Mouse (Mus musculus): ENCODE results near the gene Bdh2.
A peak's percentile ranks its signal among the peaks of the same experiment; 100 is the strongest.

Gene Bdh2

DNA sequence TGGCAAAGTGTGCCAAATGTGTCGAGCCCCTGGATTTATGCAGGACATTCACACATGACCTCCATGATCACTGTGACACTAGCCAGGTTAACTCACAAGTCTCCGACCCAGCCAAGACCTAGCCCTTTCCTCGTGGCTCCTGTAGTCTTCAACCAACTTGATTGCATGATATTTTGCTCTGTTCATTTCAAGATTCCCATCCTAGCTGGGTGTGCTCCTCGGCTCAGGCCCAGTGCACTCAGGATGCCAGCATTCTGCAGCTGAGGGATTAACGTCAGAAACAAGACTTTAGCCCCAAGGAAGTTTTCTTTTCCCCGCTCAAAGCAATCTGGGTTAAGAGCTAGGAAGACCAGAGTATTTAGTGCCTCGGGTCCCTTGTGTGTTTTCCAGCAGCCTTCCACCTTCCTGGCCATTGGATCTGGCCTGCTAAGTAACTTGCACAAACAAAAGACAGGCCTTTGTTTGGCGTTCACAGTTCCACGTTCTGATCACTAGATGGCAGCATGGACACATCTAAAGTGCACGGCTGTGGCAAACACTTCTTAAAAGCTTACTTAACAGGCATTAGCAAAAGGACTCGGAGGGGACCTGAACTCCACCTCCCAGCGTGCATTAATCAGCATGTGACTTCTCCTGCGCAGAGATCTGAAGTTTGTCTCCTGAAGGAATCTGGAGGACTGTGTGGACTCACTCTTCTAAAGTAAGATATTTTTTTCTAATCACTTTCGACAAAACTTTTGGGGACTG is at the start of gene Bdh2:
TSS of gene Bdh2 (plus strand) at position 553 of the 747 bp plus-strand sequence.
- ATAC-seq (ENCODE audit: insufficient number of reproducible peaks, low FRiP score, low TSS enrichment): peak; percentile 65; the same call in 1 of the 2 replicates

DNA sequence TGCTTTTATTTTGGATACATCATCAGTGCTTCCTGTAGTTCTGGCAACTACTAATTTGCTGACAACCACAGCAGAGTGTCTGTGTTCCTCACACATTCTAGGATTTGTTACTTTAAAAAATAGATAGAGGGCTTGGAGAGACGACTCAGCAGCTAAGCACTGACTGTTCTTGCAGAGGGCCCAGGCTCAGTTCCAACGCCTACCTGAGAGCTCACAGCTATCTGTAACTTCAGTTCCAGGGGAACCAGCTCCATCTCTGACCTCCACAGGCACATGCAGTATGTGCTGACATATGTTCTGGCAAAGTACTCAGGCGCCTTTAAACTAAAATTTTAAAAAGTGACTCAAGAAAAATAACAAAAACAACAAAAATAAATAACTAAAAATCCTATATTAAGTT is 49.0 kb upstream of the Bdh2 start:
- no peak for ATAC-seq (ENCODE audit: insufficient number of reproducible peaks, low FRiP score, low TSS enrichment)

DNA sequence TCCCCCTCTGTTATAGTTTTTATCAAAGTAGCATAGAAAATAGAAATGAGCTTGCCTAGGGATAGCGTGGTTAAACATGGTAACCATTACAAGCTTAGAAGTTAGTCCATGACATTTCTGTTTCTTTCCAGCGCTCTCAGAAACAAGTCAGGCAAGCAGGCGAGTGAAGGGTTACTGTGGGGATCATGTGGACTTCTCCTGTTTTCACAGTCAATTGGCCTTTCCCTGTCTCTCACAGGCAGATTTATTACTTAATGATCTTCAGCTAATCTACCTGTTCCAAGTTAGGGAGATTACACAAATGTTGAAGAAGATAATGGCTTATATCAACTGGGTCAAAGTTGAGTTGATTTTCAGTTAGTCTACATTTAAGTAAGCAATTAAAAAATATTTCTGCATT is 48.6 kb upstream of the Bdh2 start:
- ATAC-seq (ENCODE audit: insufficient number of reproducible peaks, low FRiP score, low TSS enrichment): no peak

DNA sequence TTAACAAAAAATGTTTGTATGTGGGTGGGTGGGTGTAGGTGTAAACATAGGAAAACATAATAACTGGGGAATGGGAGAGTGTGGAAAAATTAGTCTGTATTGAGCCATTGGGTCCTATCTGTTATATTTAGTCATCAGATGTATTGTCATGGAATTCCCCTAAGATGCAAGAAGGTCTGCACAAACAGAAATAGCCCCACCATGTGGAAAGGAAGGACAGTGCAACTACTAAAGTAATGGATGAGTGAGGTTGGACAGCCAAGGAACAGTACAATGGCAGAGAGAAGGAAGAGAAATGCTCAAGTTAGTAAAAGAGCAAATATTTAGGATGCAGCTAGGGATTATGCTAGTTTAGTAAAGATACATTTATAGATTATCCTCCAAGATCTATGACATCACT is 35.3 kb upstream of the Bdh2 start:
- ATAC-seq (ENCODE audit: insufficient number of reproducible peaks, low FRiP score, low TSS enrichment): no peak

DNA sequence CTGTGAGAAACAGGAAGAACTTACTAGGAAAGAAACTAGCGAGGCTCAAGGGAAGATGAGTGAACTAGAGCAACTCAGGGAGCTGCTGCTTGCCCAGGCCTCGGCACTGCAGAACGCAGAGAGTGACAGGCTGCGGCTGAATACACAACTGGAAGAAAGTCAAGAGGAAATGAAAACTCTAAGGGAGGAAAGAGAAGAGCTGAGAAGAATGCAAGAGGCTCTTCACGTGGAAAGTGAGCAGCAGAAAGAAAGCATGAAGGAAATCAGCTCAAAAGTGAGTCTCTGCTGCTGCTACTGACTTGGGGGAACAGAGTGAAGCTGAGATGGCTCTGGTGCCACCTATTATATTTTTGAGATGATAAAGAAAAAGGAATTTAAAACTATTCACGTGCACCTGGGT is 34.2 kb upstream of the Bdh2 start:
- ATAC-seq (ENCODE audit: insufficient number of reproducible peaks, low FRiP score, low TSS enrichment): no peak

DNA sequence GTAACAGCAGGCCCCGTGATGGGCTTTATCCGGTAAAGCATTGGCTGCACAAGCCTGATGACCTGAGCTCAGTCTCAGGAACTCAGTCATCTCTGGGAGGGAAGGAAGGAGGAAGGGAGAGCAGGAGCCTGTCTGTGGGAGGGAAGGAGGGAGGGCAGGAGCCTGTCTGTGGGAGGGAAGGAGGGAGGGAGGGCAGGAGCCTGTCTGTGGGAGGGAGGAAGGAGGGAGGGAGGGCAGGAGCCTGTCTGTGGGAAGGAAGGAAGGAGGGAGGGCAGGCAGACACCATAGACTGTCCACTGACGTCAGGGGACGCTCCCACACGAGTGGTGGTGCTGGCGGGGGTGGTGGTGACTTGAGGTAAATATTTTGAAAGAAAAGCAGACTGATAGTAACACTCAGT is 31.9 kb upstream of the Bdh2 start:
- peak; percentile 84 for ATAC-seq (ENCODE audit: insufficient number of reproducible peaks, low FRiP score, low TSS enrichment)

DNA sequence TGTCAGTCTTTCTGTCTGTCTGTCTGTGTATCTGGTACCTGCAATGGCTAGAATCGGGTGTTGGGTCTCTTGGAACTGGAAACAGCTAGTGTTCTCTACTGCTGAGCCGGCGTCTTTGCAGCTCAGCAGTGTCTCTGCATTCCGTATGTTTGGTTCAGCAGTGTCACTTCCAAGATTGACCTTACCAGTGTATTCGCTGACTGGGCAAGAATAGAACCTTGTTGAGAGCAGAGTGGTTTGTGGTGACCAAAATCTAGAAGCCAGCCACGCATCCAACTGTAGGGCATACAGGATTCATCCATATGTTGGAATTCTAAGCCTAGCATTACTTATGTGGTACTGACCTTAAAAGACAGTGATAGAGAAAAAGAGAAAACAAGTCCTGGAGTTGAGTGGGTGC is 29.2 kb upstream of the Bdh2 start:
- ATAC-seq (ENCODE audit: insufficient number of reproducible peaks, low FRiP score, low TSS enrichment): no peak

DNA sequence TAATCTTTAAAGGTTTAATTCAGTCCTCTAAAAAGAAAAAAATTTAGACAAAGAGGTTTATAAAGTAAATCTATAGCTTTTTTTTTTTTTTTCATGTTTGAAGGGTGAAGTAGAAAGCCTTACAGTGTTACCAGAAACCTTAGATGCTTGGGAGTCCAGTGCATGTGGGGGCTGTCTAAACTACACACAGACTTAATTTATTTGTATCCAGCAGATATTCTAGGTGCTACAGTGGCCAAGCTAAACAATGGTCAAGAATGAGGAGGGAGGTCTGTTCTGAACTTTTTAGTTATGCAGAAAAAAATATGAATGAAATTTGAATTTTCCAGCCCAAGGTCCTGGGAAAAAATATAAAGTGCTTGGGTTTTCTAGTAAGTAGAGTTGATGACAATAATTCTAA is 26.2 kb upstream of the Bdh2 start:
- ATAC-seq (ENCODE audit: insufficient number of reproducible peaks, low FRiP score, low TSS enrichment): no peak

DNA sequence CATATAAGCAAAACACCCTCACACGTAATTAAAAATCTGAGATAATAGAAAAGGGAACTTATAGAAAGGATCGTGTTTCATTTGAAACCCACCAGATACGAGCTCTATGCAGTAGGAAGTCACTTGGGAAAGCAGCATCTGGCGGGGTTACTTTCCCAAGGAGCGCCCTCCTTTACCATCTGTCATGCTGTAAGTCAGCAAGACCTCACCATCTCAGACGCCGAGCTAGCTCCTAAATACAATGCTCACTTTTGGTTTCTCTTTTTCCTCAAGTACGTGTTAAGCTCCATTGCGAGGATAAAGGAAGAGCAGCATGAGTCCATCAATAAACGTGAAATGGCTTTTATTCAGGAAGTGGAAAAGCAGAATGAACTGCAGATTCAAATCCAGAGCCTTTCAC is 22.1 kb upstream of the Bdh2 start:
- no peak for ATAC-seq (ENCODE audit: insufficient number of reproducible peaks, low FRiP score, low TSS enrichment)

DNA sequence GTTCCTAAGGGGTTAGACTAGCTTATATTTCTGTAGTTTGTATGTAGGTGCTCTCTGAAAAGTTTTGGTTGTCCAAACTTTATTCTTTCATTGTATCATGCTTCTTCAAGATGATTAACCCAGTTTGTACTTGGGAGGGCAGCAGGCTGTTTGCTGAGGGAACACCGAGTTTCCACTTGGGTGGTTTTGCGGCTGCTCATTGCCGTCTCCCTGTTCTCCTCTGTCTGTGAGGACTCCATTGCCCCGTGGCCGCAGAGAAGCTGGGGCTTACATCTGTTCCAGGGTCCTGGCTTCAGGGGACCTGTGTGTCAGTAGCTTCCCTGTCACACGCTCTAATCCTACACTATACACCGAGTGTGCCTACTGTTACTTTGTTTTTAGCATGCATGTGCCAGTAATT is 20.8 kb upstream of the Bdh2 start:
- no peak for ATAC-seq (ENCODE audit: insufficient number of reproducible peaks, low FRiP score, low TSS enrichment)

DNA sequence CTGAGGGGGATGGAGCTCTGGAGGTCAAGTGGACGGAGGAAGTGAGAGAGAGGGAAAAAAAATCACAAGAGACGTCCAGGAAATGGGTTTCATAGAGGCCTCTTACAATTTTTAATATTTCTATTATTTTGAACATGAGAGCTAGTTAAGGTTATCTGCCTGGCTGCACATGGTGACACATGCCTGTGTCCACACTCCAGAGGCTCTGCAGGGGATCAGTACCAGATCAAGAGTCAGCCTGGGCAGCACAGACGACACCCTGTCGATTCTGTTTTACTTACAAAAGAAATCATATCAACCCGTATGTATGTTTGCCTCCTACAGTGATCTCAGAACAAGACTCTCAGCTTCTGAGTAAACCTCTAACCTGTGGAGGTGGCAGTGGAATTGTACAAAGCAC is 12.4 kb upstream of the Bdh2 start:
- ATAC-seq (ENCODE audit: insufficient number of reproducible peaks, low FRiP score, low TSS enrichment): no peak

DNA sequence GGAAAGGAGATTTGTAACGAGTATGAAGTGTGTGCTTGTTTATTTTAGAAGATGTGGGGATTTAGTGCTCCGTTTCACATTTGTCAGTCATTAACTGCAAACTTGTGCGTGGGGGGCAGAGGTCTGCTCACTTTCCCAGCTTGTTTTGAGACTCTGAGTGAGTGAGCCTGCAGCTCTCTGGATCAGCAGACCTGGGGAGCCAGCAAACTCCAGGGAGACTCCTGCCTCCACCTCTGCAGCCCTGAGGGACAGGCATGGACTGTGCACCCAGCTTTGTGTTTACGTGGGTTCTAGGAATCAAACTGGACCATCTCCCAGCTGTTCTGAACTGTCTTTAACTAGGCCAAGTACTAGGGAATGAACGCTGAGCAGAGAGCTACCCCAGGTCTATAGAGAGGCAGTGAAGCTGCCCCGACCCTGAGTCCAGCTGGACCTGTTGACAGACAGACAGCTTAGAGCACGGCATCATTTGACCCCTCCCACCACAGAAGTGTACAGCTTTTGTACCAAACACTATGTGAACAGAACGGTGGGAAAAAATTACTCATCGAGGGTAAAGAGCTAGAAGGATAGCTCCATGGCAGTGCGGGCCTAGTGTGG is 11.5 kb upstream of the Bdh2 start:
- ATAC-seq (ENCODE audit: insufficient number of reproducible peaks, low FRiP score, low TSS enrichment): no peak

DNA sequence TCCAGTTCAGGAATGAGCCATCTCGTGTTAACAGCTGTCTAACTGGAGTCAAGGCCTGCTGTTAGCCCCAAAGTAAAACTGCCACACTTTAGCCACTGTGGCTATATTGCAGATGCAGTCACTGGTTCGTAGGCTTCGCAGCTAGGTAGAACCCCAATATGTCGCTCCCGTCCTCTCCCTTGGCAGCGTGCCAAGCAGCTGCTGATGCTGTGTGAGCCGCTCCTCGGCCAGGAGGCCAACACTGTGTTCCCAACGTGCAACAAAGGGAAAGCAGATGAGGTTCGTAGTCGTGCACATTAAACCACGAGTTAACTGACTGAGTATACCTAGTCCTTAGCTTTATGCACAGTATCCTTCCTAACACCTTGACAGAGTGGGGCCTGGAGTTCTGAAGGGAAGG is 8.4 kb upstream of the Bdh2 start:
- no peak for ATAC-seq (ENCODE audit: insufficient number of reproducible peaks, low FRiP score, low TSS enrichment)

DNA sequence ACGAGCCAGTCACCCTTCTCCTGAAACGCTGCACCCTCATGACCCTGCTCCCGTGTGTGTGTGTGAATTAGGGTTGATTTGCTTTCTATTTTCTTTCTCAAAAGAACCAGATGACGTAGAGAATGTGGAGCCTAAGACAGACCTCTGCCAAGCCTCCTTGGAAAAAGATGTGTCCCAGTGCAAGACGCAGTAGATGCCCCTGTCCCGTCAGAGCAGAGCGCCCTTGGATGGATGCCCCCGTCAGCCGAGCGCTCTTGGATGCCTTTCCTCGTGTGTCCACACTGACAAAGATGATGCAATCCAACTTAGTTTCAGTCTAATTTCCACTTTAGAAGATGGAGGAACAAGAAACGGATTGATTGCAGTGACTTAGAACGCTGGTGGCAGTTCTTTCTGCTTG is 8.0 kb upstream of the Bdh2 start:
- no peak for ATAC-seq (ENCODE audit: insufficient number of reproducible peaks, low FRiP score, low TSS enrichment)

DNA sequence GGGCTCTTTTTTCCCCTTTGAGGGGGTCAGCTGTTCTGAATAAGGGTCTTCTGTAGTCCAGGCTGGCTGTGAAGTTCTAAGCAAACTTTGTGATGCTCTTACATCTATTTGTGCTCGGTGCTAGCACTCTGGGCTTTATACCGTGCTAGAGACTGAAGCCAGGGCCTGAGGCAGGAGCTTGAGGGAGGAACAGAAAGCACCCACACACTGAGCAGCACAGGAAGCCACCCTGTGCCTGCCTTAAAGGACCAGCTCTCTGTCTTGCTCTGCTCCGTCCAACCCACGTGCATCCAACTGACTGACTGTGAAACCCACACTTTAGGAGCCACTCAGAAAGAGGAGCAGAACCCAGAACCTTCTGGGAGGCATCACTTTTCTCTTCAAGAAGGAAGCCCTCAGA is 861 bp upstream of the Bdh2 start:
- no peak for ATAC-seq (ENCODE audit: insufficient number of reproducible peaks, low FRiP score, low TSS enrichment)

DNA sequence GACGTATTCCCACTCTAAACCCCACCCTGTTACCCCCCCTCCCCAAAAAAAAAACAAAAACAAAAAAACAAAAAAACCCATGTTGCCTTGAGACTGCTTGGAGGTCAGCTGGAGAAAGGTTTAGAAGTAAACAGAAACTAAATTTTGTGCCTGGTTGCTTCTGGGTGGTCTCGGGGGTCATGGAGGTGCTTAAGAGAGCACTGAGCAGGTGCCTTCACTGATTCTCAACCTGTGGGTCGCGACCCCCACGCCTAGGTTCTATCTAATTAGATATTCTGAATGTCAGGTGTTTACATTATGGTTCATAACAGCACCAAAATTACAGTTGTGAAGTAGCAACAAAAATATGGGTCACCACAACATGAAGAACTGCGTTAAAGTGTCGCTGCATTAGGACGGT is 680 bp downstream of the Bdh2 start:
- no peak for ATAC-seq (ENCODE audit: insufficient number of reproducible peaks, low FRiP score, low TSS enrichment)

DNA sequence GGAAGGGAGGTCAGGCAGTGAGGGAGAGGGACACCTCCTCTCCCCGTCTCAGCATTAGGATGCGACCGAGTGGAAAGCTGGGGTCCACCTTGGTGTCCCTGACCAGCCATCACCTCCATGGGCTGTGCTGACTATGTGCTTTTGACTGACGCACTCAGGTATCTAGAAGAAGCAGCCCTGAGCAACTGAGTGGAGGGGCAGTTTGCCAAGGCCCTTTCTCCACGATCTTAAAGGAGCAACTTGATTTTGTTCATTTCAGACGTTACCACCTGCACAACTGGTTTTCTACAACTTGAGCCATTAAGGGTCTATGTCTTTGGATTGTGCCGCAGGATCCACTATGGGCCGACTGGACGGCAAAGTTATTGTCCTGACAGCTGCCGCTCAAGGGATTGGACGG is 4.2 kb downstream of the Bdh2 start:
- ATAC-seq (ENCODE audit: insufficient number of reproducible peaks, low FRiP score, low TSS enrichment): no peak

DNA sequence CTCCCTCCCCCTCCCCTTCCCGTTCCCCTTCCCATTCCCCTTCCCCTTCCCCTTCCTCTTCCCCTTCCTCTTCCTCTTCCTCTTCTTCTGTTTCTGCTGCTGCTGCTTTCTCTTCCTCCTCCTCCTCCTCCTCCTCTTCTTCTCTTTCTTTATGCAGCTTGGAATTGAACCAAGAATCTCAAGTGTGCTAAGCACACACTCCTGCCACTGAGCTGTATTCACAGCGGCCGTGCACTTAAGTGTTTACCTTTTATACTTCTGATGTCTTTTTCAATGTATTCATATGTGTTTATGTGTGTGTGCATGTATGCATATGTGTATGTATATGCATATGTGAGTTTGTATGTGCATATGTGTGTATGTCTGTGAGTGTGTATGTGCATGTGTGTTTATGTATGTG is 4.8 kb downstream of the Bdh2 start:
- no peak for ATAC-seq (ENCODE audit: insufficient number of reproducible peaks, low FRiP score, low TSS enrichment)

DNA sequence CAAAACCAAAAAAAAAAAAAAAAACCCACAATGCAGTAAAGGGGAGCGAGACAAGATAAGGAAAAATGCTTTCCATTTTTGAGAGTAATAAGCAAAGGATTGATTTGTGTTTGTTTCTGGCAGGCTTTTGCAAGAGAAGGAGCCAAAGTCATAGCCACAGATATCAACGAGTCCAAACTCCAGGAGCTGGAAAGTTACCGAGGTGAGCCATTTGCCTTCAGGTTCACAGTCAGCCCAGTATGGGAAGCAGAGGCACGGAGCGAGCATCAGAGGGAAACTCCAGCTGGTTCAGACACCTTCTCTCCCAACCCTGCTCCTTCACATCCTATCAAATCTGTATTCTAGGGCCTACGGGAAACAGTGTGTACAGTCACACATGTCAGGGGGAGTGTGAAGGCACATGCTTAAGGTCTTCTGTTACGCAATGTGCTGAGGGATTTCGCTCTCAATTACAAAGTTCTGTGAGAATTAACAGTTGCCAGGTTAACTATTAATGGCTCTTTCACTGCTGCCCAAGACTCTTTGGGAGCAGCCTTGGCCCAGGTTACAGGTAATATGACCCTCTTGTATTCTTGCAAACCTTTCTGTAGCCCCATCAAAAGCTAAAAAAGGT is 7.2 kb downstream of the Bdh2 start:
- no peak for ATAC-seq (ENCODE audit: insufficient number of reproducible peaks, low FRiP score, low TSS enrichment)

DNA sequence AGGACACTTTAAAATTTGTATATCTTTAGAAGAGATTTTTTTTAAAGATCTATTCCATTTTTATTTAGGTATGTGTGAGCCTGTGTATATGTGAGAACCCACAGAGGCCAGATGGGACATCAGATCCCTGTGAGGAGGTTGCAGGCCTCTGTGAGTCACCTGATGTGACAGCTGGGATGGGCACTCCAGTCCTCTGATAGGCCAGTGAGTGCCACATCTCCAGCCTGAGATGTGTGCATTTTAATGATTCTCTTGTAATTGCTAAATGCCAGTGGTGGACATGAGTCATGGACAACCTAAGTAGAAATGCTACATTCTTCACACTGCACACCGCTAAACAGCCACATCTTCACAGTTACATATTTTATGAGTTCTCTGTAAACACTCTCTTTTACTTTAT is 8.1 kb downstream of the Bdh2 start:
- no peak for ATAC-seq (ENCODE audit: insufficient number of reproducible peaks, low FRiP score, low TSS enrichment)

DNA sequence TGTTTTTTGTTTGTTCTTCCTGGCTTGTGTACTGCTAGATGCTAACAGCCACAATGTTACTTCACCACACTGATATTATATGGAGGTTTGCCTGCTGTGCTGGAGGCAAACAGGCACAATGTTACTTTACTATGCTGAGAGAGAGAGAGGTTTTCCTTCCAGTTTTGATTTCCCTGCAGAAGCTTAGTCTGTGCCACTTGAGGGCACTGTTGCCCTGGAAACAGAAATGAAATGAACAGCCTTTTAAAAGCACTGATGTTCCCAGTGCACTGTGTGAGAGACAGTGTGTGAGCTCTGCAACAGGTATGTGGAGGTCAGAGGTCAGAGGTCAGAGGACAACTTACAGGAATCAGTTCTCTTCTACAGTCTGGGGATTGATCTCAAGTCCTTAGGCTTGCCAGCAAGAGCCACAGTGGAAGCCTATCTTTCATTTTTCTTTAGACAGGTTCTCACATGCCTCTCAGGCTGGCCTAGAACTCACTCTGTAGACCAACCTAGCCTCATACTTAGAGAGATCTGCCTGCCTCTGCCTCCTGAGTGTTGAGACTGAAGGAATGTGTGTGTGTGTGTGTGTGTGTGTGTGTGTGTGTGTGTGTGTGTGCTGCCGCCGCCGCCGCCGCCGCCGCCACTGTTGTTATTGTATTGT is 9.4 kb downstream of the Bdh2 start:
- ATAC-seq (ENCODE audit: insufficient number of reproducible peaks, low FRiP score, low TSS enrichment): peak; percentile 60; the same call in 1 of the 2 replicates

Measured in cerebellum, adult (tissue).